Mouse (Mus musculus) forebrain, embryonic 14.5 days (tissue): ENCODE data around the gene Pxk. TPM values are rescaled to one million over a fixed set of nuclear protein-coding genes. Genes with fewer than 3 reads are reported as not detected.

Source experiments
- ATAC-seq: fragments of 200-750 bp; cut with Nextera tagmentation; 2 replicates; pipeline ENCODE4 v1.8.0; 2017; ENCODE audit warnings: mild to moderate bottlenecking, moderate library complexity
- DNase-seq: peaks from one replicate; pipeline ENCODE4 v3.0.0-alpha.2; 2015; ENCODE audit warnings: low spot score
- H3K27ac ChIP-seq: fragments of 300-500 bp; sonication (generic); 2 replicates; pipeline ENCODE4 v1.5.1; 2014; ENCODE audit warnings: low read depth, mild to moderate bottlenecking, control low read depth, low read length, moderate library complexity
- H3K27me3 ChIP-seq: fragments of 300-500 bp; sonication (generic); replicated peaks from 2 replicates; pipeline ENCODE4 v1.6.1; 2014; ENCODE audit warnings: low read length, control low read depth, mixed read lengths; ENCODE audit not compliant: control insufficient read depth, insufficient read depth
- H3K36me3 ChIP-seq: fragments of 300-500 bp; sonication (generic); 2 replicates; pipeline ENCODE4 v1.6.1; 2014; ENCODE audit warnings: low read length, control low read depth; ENCODE audit not compliant: control insufficient read depth, insufficient read depth
- H3K4me1 ChIP-seq: fragments of 300-500 bp; sonication (generic); 2 replicates; pipeline ENCODE4 v1.6.1; 2014; ENCODE audit warnings: antibody characterized with exemption, low read length, control low read depth; ENCODE audit not compliant: control insufficient read depth, insufficient read depth
- H3K4me2 ChIP-seq: fragments of 300-500 bp; sonication (generic); 2 replicates; pipeline ENCODE4 v1.6.1; 2014; ENCODE audit warnings: mild to moderate bottlenecking, control low read depth, low read length
- H3K4me3 ChIP-seq: fragments of 300-500 bp; sonication (generic); 2 replicates; pipeline ENCODE4 v1.5.1; 2014; ENCODE audit warnings: low read depth, low read length, control low read depth
- H3K9ac ChIP-seq: fragments of 300-500 bp; sonication (generic); 2 replicates; pipeline ENCODE4 v1.6.1; 2014; ENCODE audit warnings: mild to moderate bottlenecking, low read length, control low read depth, moderate library complexity
- H3K9me3 ChIP-seq: fragments of 300-500 bp; sonication (generic); replicated peaks from 2 replicates; pipeline ENCODE4 v1.6.1; 2016; ENCODE audit warnings: low read length, control low read depth, mixed read lengths; ENCODE audit not compliant: control insufficient read depth
- WGBS: fragments of 180-500 bp; shearing (Covaris S2); extraction: QIAGEN DNeasy Blood & Tissue Kit; methylation state at CpG from one replicate; pipeline ENCODE4 v1.1.7; 2014; 5-methylcytosine and 5-hydroxymethylcytosine counted together
- polyA plus RNA-seq: library from polyadenylated mRNA; unstranded; fragments of >200 nt; fragmentation: Nextera tagmentation; extraction: Ambion mirVana; gene quantifications from 2 replicates; pipeline ENCODE4 v1.2.1, GENCODE M21; 2014

Pxk gene
- polyA plus RNA-seq, 1 experiment from 2014 or later = 42.8 TPM

GRCm38 (mm10) chr14:8209896-8210295 is 111.9 kb downstream of the Pxk start:
- no peak overlapping the region for H3K9ac ChIP-seq
- H3K27ac ChIP-seq = no peak overlapping the region
- DNase-seq (no peak), ATAC-seq (no peak)
- peaks cover 10% of the 10 kb centered on the region; the same call in 1 of the 2 replicates for H3K4me1 ChIP-seq
- H3K4me3 ChIP-seq = no peak overlapping the region
- no peaks in the 10 kb centered on the region for H3K27me3 ChIP-seq
- no peaks in the 10 kb centered on the region for H3K9me3 ChIP-seq
- WGBS = 82% methylated on average over 2 of the region's 2 CpGs
- H3K4me2 ChIP-seq = no peak overlapping the region
- H3K36me3 ChIP-seq = no peaks in the 10 kb centered on the region

DNA sequence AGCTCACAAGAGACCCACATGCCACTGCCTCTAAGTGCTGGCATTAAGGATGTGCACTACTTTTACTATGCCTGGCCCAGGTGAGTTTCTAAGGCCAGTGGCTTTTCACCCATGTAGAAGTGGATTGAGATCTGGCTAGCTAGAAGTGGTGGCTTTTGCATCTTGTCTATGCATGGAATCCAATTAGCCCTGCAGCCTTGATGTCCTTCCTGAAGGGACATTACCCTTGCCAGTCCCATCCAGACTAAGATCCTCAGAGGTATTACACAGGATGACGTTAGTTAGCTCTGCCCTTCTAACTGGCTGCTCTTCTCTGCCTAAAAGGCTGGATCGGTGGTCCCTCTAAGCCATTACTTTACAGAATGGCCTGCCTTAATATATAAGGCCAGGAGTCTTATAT is 115.0 kb downstream of the Pxk start:
- H3K9ac ChIP-seq = no peak overlapping the region
- DNase-seq (no peak), ATAC-seq (no peak)
- peaks cover 20% of the 10 kb centered on the region for H3K4me1 ChIP-seq
- H3K27me3 ChIP-seq = 0 out of 2 replicates have a peak, but pooled peaks cover 6% of the 10 kb centered on the region
- H3K27ac ChIP-seq = no peak overlapping the region
- H3K36me3 ChIP-seq = no peaks in the 10 kb centered on the region
- H3K4me2 ChIP-seq = no peak overlapping the region
- no peaks in the 10 kb centered on the region for H3K9me3 ChIP-seq
- no peak overlapping the region for H3K4me3 ChIP-seq
- whole genome bisulfite sequencing = 74% methylated on average over 2 of the region's 2 CpGs

DNA sequence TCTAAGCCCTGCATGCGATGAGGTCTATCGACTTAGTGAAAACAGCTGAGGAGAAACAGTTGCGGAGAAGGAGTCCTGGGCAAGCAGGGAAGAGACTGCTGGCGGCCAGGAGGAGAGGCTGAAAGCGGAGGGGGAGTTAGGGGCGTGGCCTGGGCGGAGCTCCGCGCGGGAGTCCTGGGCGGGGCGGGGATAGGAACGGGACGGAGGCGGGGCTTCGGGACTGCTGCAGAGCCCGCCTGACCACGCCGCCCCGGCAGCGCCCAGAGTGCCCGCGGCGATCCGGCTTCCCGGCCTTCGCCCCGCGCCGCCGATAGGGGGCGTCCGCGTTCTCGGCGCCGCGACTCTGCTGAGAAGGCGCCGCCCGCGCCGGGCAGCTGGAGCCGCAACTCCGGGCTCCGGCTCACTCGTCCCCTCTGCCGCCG is 115.8 kb downstream of the Pxk start, which contains the start of gene Kctd6:
TSS of gene Kctd6 (plus strand) at position 338 of the 422 bp plus-strand sequence.
- under 1% methylated on average over 41 of the region's 49 CpGs for WGBS
- Histone ChIP-seq H3K9ac (peak within 1 kb of the TSS; percentile 81), H3K27ac (peak within 1 kb of the TSS; percentile 93), H3K9me3 (no peaks in the 10 kb centered on the region), H3K4me2 (peak within 1 kb of the TSS; percentile 79), H3K27me3 (0 out of 2 replicates have a peak, but pooled peaks cover 6% of the 10 kb centered on the region), H3K36me3 (no peaks in the 10 kb centered on the region), H3K4me3 (peak within 1 kb of the TSS; percentile 58), H3K4me1 (peaks cover 25% of the 10 kb centered on the region)
- DNase-seq (peak; percentile 96), ATAC-seq (peak; percentile 96)

Other genes starting within 250 kb of the Pxk start
- 0.28 TPM in 1 of 2 replicates, not detected in the other for gene Gm45521, start 140.9 kb upstream of the Pxk start, polyA plus RNA-seq
- 0.05 and 0.15 TPM in 2 replicates for gene Dnase1l3, start 103.6 kb upstream of the Pxk start, polyA plus RNA-seq
- gene Abhd6, start 95.3 kb upstream of the Pxk start, polyA plus RNA-seq = 33.5 and 34.1 TPM in 2 replicates
- 58.3 and 65.1 TPM in 2 replicates for gene Rpp14, start 17.8 kb upstream of the Pxk start, polyA plus RNA-seq
- gene Pdhb, start 74.8 kb downstream of the Pxk start, polyA plus RNA-seq = 240 and 252 TPM in 2 replicates
- 7.0 and 8.4 TPM in 2 replicates for gene Kctd6, start 115.9 kb downstream of the Pxk start, polyA plus RNA-seq
- gene Acox2, start 161.1 kb downstream of the Pxk start, polyA plus RNA-seq = not detected in 2 replicates
- 0.14 and 0.15 TPM in 2 replicates for gene Fam107a, start 219.8 kb downstream of the Pxk start, polyA plus RNA-seq